Mouse (Mus musculus): ENCODE measurements around the gene Lyg1. TPM values are rescaled to one million over a fixed set of nuclear protein-coding genes. Genes with fewer than 3 reads are reported as not detected.

The Lyg1 gene
- not detected in 2 replicates for polyA plus RNA-seq (2015; fragmentation: Nextera tagmentation; extraction: Ambion mirVana)

DNA sequence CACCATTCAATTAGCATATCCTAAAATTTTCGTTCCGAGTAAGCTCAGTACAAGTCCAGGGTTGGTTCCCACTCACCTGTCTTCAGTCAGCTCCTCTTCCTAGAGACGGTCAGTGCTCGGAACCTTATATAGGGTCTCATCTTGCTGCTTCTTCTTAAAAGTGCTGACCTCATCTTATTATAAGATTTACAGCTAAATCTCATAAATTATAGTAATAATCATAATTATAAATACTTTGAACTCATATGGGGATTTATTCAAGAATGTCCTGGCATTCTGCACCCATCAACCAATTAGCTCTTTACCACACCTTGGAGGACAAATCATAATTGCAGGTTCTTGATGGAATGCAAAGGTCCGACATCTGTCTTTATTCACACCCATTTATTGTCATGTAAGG is at the start of gene Lyg1:
Gene Lyg1 (minus strand): TSS at position 101 of the 400 bp plus-strand sequence.
- ATAC-seq: no peak
- Histone ChIP-seq H3K4me1 (ENCODE audit: control insufficient read depth, insufficient read depth, low read length) (no peaks in the 10 kb centered on the region), H3K27me3 (ENCODE audit: control insufficient read depth, insufficient read depth, low read depth, low read length) (no peaks in the 10 kb centered on the region), H3K4me2 (ENCODE audit: low read length) (no peak within 1 kb of the TSS), H3K9me3 (replicated peaks; ENCODE audit: control insufficient read depth, low read length, poor library complexity, severe bottlenecking) (no peaks in the 10 kb centered on the region), H3K9ac (ENCODE audit: low read depth, low read length) (no peak within 1 kb of the TSS), H3K36me3 (ENCODE audit: control insufficient read depth, insufficient read depth, low read length) (no peaks in the 10 kb centered on the region), H3K4me3 (ENCODE audit: low read depth, low read length) (no peak within 1 kb of the TSS), H3K27ac (ENCODE audit: low read length) (no peak within 1 kb of the TSS)
- WGBS: 91% methylated on average over 5 of the region's 5 CpGs

DNA sequence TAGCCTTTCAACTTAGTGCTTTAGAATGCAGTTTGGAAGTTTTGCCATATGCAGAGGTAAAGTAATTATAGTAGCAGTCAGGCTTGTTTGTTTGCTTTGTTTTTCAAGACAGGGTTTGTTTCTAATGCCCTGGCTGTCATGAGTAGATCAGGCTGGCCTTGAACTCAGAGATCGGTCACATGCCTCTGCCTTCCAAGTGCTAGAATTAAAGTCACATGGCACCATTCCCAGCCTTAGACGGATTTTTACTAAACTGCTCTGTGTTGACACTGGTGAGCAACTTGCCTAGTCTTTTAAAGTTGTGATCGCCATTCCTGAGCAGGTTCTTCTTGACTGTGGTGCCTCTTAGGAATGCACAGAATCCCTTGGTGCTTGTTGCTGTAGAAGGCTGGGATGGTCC is 49.2 kb upstream of the Lyg1 start:
- no peak overlapping the region for H3K4me3 ChIP-seq (ENCODE audit: low read depth, low read length)
- no peaks in the 10 kb centered on the region for H3K27me3 ChIP-seq (ENCODE audit: control insufficient read depth, insufficient read depth, low read depth, low read length)
- no peak for ATAC-seq
- no peak overlapping the region for H3K4me2 ChIP-seq (ENCODE audit: low read length)
- H3K4me1 ChIP-seq (ENCODE audit: control insufficient read depth, insufficient read depth, low read length): no peaks in the 10 kb centered on the region
- no peaks in the 10 kb centered on the region for H3K9me3 ChIP-seq (replicated peaks; ENCODE audit: control insufficient read depth, low read length, poor library complexity, severe bottlenecking)
- H3K9ac ChIP-seq (ENCODE audit: low read depth, low read length): no peak overlapping the region
- H3K36me3 ChIP-seq (ENCODE audit: control insufficient read depth, insufficient read depth, low read length): no peaks in the 10 kb centered on the region
- no peak overlapping the region for H3K27ac ChIP-seq (ENCODE audit: low read length)
- 86% methylated on average over 3 of the region's 3 CpGs for WGBS

DNA sequence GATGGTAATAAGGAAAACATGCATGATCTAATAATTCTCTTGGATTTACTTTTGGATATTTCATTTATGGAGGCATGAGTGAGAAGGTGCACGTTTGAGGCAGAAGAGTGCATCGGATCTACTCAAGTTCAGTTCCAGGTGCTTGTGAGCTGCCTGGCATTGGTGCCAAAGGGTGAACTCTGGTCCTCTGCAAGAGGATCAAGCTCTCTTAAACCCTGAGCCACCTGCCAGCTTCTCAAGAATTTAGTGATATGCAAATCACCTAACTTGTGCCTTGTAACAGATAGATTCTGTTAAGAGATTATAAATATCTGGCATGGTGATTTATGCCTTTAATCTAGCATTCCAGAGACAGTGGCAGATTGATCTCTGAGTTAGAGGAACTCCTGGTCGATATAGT is 45.5 kb upstream of the Lyg1 start:
- no peak overlapping the region for H3K4me2 ChIP-seq (ENCODE audit: low read length)
- H3K9me3 ChIP-seq (replicated peaks; ENCODE audit: control insufficient read depth, low read length, poor library complexity, severe bottlenecking): no peaks in the 10 kb centered on the region
- no peak overlapping the region for H3K4me3 ChIP-seq (ENCODE audit: low read depth, low read length)
- peaks cover 12% of the 10 kb centered on the region for H3K4me1 ChIP-seq (ENCODE audit: control insufficient read depth, insufficient read depth, low read length)
- ATAC-seq: no peak
- WGBS: 87% methylated on average over 3 of the region's 3 CpGs
- H3K9ac ChIP-seq (ENCODE audit: low read depth, low read length): no peak overlapping the region
- H3K36me3 ChIP-seq (ENCODE audit: control insufficient read depth, insufficient read depth, low read length): no peaks in the 10 kb centered on the region
- no peaks in the 10 kb centered on the region for H3K27me3 ChIP-seq (ENCODE audit: control insufficient read depth, insufficient read depth, low read depth, low read length)
- H3K27ac ChIP-seq (ENCODE audit: low read length): no peak overlapping the region

DNA sequence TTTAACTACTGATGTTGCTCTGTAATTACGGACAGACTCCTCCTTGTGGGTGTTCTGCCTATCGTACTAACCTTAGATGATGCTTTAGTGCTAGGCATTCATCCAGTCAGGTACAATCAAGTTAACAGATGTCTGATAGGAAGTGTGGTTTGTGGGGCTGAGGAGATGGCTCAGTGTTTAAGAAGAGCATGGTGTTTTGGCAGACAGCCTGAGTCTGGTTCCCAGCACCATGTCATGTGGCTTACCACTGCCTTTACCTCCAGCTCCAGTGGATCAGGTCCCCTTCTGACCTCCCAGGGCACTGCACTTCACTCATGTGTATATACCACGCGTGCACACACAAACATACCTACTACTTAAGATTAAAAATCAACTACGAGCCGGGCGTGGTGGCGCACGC is 44.4 kb upstream of the Lyg1 start:
- Histone ChIP-seq H3K9me3 (replicated peaks; ENCODE audit: control insufficient read depth, low read length, poor library complexity, severe bottlenecking) (no peaks in the 10 kb centered on the region), H3K9ac (ENCODE audit: low read depth, low read length) (no peak overlapping the region), H3K36me3 (ENCODE audit: control insufficient read depth, insufficient read depth, low read length) (no peaks in the 10 kb centered on the region), H3K27me3 (ENCODE audit: control insufficient read depth, insufficient read depth, low read depth, low read length) (no peaks in the 10 kb centered on the region), H3K4me3 (ENCODE audit: low read depth, low read length) (no peak overlapping the region), H3K4me1 (ENCODE audit: control insufficient read depth, insufficient read depth, low read length) (peaks cover 12% of the 10 kb centered on the region), H3K27ac (ENCODE audit: low read length) (no peak overlapping the region), H3K4me2 (ENCODE audit: low read length) (no peak overlapping the region)
- no peak for ATAC-seq
- WGBS: 96% methylated on average over 9 of the region's 9 CpGs

DNA sequence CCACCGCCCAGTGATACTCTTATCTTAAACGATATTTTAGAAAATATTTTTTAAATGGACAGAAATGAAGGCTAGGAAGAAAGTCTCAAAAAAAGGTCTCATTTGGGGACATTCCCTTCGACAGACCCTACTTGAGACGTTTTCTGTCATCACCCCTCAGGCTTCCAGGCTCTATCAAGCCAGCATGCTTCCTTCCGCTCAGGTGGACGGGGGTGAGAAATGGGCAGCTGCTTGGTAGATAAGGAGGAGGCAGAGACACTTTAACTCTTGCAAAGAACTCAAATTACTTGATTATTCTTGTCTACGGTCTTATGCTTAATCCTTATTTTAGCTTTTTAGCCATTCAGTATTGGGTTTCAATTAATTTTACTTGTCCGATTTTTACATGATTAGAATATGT is 43.3 kb upstream of the Lyg1 start:
- no peak for ATAC-seq

DNA sequence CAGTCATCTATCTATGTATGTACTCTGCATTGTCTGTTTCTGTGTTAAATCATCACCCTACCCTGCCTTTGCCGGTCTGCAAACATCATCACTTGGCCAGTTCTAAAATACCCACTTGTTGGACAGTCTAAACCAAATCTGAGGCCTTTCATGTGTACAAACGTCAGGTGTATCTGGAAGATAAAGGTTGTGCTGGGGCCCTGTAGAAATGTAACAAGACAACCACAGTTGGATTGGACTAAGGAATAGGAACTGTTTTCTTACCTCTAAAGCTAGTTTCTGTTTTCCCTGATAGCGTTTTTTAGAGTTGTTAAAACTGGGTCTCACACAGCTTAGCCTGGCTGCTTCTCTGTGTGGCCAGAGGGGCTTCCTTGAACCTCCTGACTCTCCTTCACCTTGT is 42.0 kb upstream of the Lyg1 start:
- Histone ChIP-seq H3K27me3 (ENCODE audit: control insufficient read depth, insufficient read depth, low read depth, low read length) (no peaks in the 10 kb centered on the region), H3K9me3 (replicated peaks; ENCODE audit: control insufficient read depth, low read length, poor library complexity, severe bottlenecking) (no peaks in the 10 kb centered on the region), H3K9ac (ENCODE audit: low read depth, low read length) (no peak overlapping the region), H3K4me1 (ENCODE audit: control insufficient read depth, insufficient read depth, low read length) (peaks cover 20% of the 10 kb centered on the region), H3K36me3 (ENCODE audit: control insufficient read depth, insufficient read depth, low read length) (0 out of 2 replicates have a peak, but pooled peaks cover 2% of the 10 kb centered on the region), H3K27ac (ENCODE audit: low read length) (no peak overlapping the region), H3K4me3 (ENCODE audit: low read depth, low read length) (no peak overlapping the region), H3K4me2 (ENCODE audit: low read length) (no peak overlapping the region)
- ATAC-seq: no peak
- 78% methylated on average over 3 of the region's 3 CpGs for WGBS

More for the DNA sequence above, 43.3 kb upstream of the Lyg1 start:
- no peak overlapping the region for H3K4me3 ChIP-seq (ENCODE audit: low read depth, low read length)
- H3K4me2 ChIP-seq (ENCODE audit: low read length): no peak overlapping the region
- WGBS: 99% methylated on average over 8 of the region's 8 CpGs
- peaks cover 18% of the 10 kb centered on the region for H3K4me1 ChIP-seq (ENCODE audit: control insufficient read depth, insufficient read depth, low read length)
- H3K9ac ChIP-seq (ENCODE audit: low read depth, low read length): no peak overlapping the region
- H3K27ac ChIP-seq (ENCODE audit: low read length): no peak overlapping the region
- no peaks in the 10 kb centered on the region for H3K36me3 ChIP-seq (ENCODE audit: control insufficient read depth, insufficient read depth, low read length)
- H3K9me3 ChIP-seq (replicated peaks; ENCODE audit: control insufficient read depth, low read length, poor library complexity, severe bottlenecking): no peaks in the 10 kb centered on the region
- no peaks in the 10 kb centered on the region for H3K27me3 ChIP-seq (ENCODE audit: control insufficient read depth, insufficient read depth, low read depth, low read length)

DNA sequence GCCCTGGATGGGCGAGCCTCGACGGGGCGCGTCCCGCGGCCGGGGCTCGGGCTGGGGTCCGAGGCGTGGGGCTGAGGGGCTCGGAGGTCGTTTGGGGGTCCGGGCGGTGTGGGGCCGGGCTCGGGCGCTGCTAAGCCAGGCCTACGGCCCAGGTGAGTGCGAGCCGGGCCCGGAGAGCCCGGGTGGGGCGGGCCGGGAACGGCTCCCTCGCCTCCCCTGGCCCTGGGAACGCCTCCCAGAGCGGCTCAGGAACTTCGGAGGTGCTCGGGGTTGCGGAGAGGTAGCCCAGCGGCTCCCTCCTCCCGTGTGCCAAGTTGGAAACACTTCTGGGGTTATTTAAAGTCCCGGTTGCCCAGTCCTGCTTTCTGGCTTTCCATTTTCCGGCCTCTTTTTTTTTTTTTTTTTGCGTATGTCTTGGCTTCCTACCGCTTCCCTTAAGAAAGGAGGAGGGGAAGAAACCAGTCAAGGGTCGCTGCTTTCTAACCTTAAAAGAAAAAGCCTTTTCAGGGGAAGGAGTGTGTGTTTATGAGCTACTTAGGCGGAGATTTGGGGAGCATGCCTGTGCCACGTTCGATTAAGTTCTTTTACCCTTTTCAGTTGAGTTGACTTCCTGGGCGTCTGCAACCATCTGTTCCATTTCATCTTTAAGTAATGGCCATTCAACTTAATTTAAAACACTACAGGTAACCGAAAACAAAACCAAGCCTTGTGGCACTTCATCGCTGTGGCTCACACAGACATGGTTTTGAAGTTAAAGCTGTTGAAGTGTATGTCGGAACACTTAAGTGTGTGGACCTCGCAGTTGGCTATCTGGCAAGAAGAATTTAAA is 41.0 kb upstream of the Lyg1 start:
- Histone ChIP-seq H3K9me3 (replicated peaks; ENCODE audit: control insufficient read depth, low read length, poor library complexity, severe bottlenecking) (no peaks in the 10 kb centered on the region), H3K9ac (ENCODE audit: low read depth, low read length) (peak overlapping the region; percentile 89), H3K27me3 (ENCODE audit: control insufficient read depth, insufficient read depth, low read depth, low read length) (no peaks in the 10 kb centered on the region), H3K4me1 (ENCODE audit: control insufficient read depth, insufficient read depth, low read length) (peaks cover 20% of the 10 kb centered on the region), H3K36me3 (ENCODE audit: control insufficient read depth, insufficient read depth, low read length) (0 out of 2 replicates have a peak, but pooled peaks cover 6% of the 10 kb centered on the region), H3K4me2 (ENCODE audit: low read length) (peak overlapping the region; percentile 70), H3K4me3 (ENCODE audit: low read depth, low read length) (peak overlapping the region; percentile 98), H3K27ac (ENCODE audit: low read length) (peak overlapping the region; percentile 91)
- WGBS: 4% methylated on average over 39 of the region's 47 CpGs
- ATAC-seq: peak; percentile 12

DNA sequence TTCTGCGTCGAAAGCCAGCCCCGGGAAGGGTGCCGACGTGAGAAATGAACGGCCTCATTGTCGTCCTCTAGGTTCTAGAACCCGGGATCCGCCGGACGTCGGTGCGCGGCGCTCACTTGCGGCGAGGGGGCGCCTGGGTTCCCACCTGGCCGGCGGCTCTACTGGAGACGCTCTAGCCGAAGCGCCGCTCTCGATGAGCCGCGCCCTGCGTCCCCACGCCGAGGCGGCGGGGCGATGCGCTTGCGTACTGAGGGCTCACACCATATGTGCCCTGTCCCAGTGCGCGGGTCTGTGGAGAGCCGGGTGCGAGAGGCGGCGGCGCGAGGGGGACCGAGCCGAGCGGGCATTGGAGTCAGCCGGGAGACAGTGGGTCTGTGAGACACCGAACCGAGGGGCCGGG is 40.3 kb upstream of the Lyg1 start, which contains the start of the genes Txndc9 and Eif5b:
Gene Txndc9 (minus strand): TSS at position 27 of the 400 bp plus-strand sequence.
Gene Eif5b (plus strand): TSS at position 144 of the 400 bp plus-strand sequence.
- Histone ChIP-seq H3K27me3 (ENCODE audit: control insufficient read depth, insufficient read depth, low read depth, low read length) (no peaks in the 10 kb centered on the region), H3K4me1 (ENCODE audit: control insufficient read depth, insufficient read depth, low read length) (peaks cover 20% of the 10 kb centered on the region), H3K4me3 (ENCODE audit: low read depth, low read length) (peak within 1 kb of the TSS; percentile 98), H3K4me2 (ENCODE audit: low read length) (peak within 1 kb of the TSS; percentile 75), H3K27ac (ENCODE audit: low read length) (peak within 1 kb of the TSS; percentile 91), H3K9ac (ENCODE audit: low read depth, low read length) (peak within 1 kb of the TSS; percentile 89), H3K9me3 (replicated peaks; ENCODE audit: control insufficient read depth, low read length, poor library complexity, severe bottlenecking) (no peaks in the 10 kb centered on the region), H3K36me3 (ENCODE audit: control insufficient read depth, insufficient read depth, low read length) (peaks cover 9% of the 10 kb centered on the region; the same call in 1 of the 2 replicates)
- under 1% methylated on average over 50 of the region's 50 CpGs for WGBS
- ATAC-seq: peak; percentile 95

DNA sequence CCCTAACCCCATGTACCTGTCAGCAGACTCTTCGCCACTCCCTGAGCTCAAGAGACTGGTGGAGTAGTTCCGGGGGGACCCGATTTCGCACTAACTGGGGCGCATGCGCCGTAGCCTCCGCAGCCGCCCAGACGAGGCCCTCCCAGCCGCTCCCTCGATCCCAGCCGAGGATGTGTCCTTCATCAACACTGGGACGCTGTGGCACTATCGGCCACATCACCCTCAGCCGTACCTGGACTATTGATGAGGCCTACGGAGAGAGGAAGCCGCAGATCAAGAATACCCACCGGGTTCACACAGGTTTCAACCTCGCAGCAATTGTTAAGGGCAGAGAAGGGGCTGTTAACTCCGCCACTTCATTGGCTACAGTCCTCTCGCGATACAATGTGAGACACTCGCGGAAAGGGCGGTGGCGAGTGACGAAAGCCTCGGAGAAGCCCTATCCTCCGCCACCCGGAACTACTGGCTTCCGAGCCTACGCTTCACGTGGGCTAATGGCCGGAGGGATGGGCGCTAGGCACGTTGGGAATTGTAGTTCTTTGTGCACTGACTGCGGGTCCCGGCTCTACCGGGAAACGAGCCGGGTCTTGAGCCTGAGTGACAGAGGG is 39.4 kb upstream of the Lyg1 start:
- Histone ChIP-seq H3K9me3 (replicated peaks; ENCODE audit: control insufficient read depth, low read length, poor library complexity, severe bottlenecking) (no peaks in the 10 kb centered on the region), H3K27me3 (ENCODE audit: control insufficient read depth, insufficient read depth, low read depth, low read length) (no peaks in the 10 kb centered on the region), H3K27ac (ENCODE audit: low read length) (peak overlapping the region; percentile 91), H3K4me2 (ENCODE audit: low read length) (peak overlapping the region; percentile 75), H3K4me1 (ENCODE audit: control insufficient read depth, insufficient read depth, low read length) (peaks cover 20% of the 10 kb centered on the region), H3K4me3 (ENCODE audit: low read depth, low read length) (peak overlapping the region; percentile 98), H3K9ac (ENCODE audit: low read depth, low read length) (peak overlapping the region; percentile 89), H3K36me3 (ENCODE audit: control insufficient read depth, insufficient read depth, low read length) (peaks cover 14% of the 10 kb centered on the region)
- ATAC-seq: peak; percentile 97
- WGBS: under 1% methylated on average over 42 of the region's 42 CpGs

Measured in midbrain, embryonic 16.5 days (tissue).